Mouse (Mus musculus) cortical plate, adult 2 months (tissue): Measurements from ENCODE around the gene Hdac9.

Source experiments
- CTCF ChIP-seq: fragments of 200-500 bp; IDR thresholded peaks from 2 replicates; pipeline ENCODE4 v1.5.1; 2011; ENCODE audit warnings: mild to moderate bottlenecking, control low read depth, low read length; ENCODE audit not compliant: insufficient read depth; ENCODE audit errors: extremely low read depth
- POLR2A ChIP-seq: fragments of 200-500 bp; IDR thresholded peaks from 2 replicates; pipeline ENCODE4 v1.6.1; 2011; ENCODE audit warnings: mild to moderate bottlenecking, low read length, control low read depth; ENCODE audit not compliant: insufficient read depth; ENCODE audit errors: extremely low read depth

DNA sequence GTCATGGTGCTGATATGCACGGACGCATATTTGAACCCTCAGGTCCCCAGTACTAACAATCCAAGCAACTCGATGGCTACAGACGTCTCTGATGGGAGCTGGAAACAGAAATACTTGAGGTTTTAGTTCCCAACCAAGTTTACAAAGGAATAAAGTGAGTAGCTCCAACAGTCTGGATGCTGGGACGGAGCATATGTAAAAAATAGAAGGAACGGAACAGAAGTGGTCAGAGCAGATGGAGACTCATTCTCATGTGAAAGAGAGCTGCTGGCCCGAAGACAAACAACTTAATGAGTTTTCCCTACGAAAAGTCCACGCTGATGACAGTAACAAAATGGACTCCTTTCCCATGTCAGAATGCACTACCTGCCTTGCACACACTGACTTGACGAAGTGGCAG lies 518.3 kb downstream of the Hdac9 start:
- TF ChIP-seq CTCF (no peak), POLR2A (no peak)
